Mouse (Mus musculus): Measurements from ENCODE around the gene Slc25a11. TPM values are rescaled to one million over a fixed set of nuclear protein-coding genes. Genes with fewer than 3 reads are reported as not detected.
A peak's percentile ranks its signal among the peaks of the same experiment; 100 is the strongest.

The Slc25a11 gene
- polyA plus RNA-seq, 1 experiment from 2014 or later: 221 TPM

- H3K4me3 ChIP-seq (ENCODE audit: low read depth, low read length): no peak overlapping the region
- no peak for ATAC-seq (replicated peaks; ENCODE audit: insufficient number of reproducible peaks, low FRiP score, low TSS enrichment)
- peaks cover 14% of the 10 kb centered on the region; the same call in 1 of the 2 replicates for H3K36me3 ChIP-seq (ENCODE audit: control insufficient read depth, insufficient read depth, low read length)
- no peak overlapping the region for H3K27ac ChIP-seq (ENCODE audit: low read depth, low read length)
- peaks cover 9% of the 10 kb centered on the region for H3K4me1 ChIP-seq (ENCODE audit: control insufficient read depth, insufficient read depth, low read length)
- 12% methylated on average over 11 of the region's 11 CpGs for WGBS (ENCODE audit: insufficient replicate concordance)
- peak overlapping the region; percentile 16 for H3K4me2 ChIP-seq
- 0 out of 2 replicates have a peak overlapping the region, but pooled peaks have one; percentile 34 for H3K9ac ChIP-seq (ENCODE audit: low read depth, low read length)
- H3K27me3 ChIP-seq (ENCODE audit: control insufficient read depth, insufficient read depth, low read length): no peaks in the 10 kb centered on the region
- no peaks in the 10 kb centered on the region for H3K9me3 ChIP-seq (replicated peaks; ENCODE audit: control insufficient read depth, low read length)
These were observed 34.8 kb upstream of the Slc25a11 start for GRCm38 (mm10) chr11:70681897-70682581.

GRCm38 (mm10) chr11:70681170-70681569 is 33.9 kb upstream of the Slc25a11 start:
- peaks cover 14% of the 10 kb centered on the region; the same call in 1 of the 2 replicates for H3K36me3 ChIP-seq (ENCODE audit: control insufficient read depth, insufficient read depth, low read length)
- no peaks in the 10 kb centered on the region for H3K9me3 ChIP-seq (replicated peaks; ENCODE audit: control insufficient read depth, low read length)
- H3K4me3 ChIP-seq (ENCODE audit: low read depth, low read length): no peak overlapping the region
- H3K27ac ChIP-seq (ENCODE audit: low read depth, low read length): no peak overlapping the region
- H3K9ac ChIP-seq (ENCODE audit: low read depth, low read length): no peak overlapping the region
- H3K27me3 ChIP-seq (ENCODE audit: control insufficient read depth, insufficient read depth, low read length): no peaks in the 10 kb centered on the region
- no peak overlapping the region for H3K4me2 ChIP-seq
- peaks cover 5% of the 10 kb centered on the region for H3K4me1 ChIP-seq (ENCODE audit: control insufficient read depth, insufficient read depth, low read length)
- 57% methylated on average over 12 of the region's 12 CpGs for WGBS (ENCODE audit: insufficient replicate concordance)
- ATAC-seq (replicated peaks; ENCODE audit: insufficient number of reproducible peaks, low FRiP score, low TSS enrichment): no peak

- no peaks in the 10 kb centered on the region for H3K9me3 ChIP-seq (replicated peaks; ENCODE audit: control insufficient read depth, low read length)
- peaks cover 5% of the 10 kb centered on the region for H3K4me1 ChIP-seq (ENCODE audit: control insufficient read depth, insufficient read depth, low read length)
- H3K36me3 ChIP-seq (ENCODE audit: control insufficient read depth, insufficient read depth, low read length): peaks cover 14% of the 10 kb centered on the region; the same call in 1 of the 2 replicates
- H3K27me3 ChIP-seq (ENCODE audit: control insufficient read depth, insufficient read depth, low read length): no peaks in the 10 kb centered on the region
- no peak for ATAC-seq (replicated peaks; ENCODE audit: insufficient number of reproducible peaks, low FRiP score, low TSS enrichment)
- H3K4me2 ChIP-seq: no peak overlapping the region
- no peak overlapping the region for H3K9ac ChIP-seq (ENCODE audit: low read depth, low read length)
- no peak overlapping the region for H3K4me3 ChIP-seq (ENCODE audit: low read depth, low read length)
- no peak overlapping the region for H3K27ac ChIP-seq (ENCODE audit: low read depth, low read length)
- WGBS (ENCODE audit: insufficient replicate concordance): 85% methylated on average over 8 of the region's 8 CpGs
These were observed 32.6 kb upstream of the Slc25a11 start for GRCm38 (mm10) chr11:70679894-70680293.

- WGBS (ENCODE audit: insufficient replicate concordance): 93% methylated on average over 8 of the region's 8 CpGs
- no peak overlapping the region for H3K27ac ChIP-seq (ENCODE audit: low read depth, low read length)
- peaks cover 5% of the 10 kb centered on the region for H3K4me1 ChIP-seq (ENCODE audit: control insufficient read depth, insufficient read depth, low read length)
- peaks cover 17% of the 10 kb centered on the region for H3K36me3 ChIP-seq (ENCODE audit: control insufficient read depth, insufficient read depth, low read length)
- H3K9me3 ChIP-seq (replicated peaks; ENCODE audit: control insufficient read depth, low read length): no peaks in the 10 kb centered on the region
- no peak overlapping the region for H3K4me2 ChIP-seq
- no peak overlapping the region for H3K9ac ChIP-seq (ENCODE audit: low read depth, low read length)
- no peak overlapping the region for H3K4me3 ChIP-seq (ENCODE audit: low read depth, low read length)
- no peaks in the 10 kb centered on the region for H3K27me3 ChIP-seq (ENCODE audit: control insufficient read depth, insufficient read depth, low read length)
- ATAC-seq (replicated peaks; ENCODE audit: insufficient number of reproducible peaks, low FRiP score, low TSS enrichment): no peak
These were observed 32.1 kb upstream of the Slc25a11 start for GRCm38 (mm10) chr11:70679361-70679760.

- Histone ChIP-seq H3K9ac (ENCODE audit: low read depth, low read length) (no peak overlapping the region), H3K4me2 (no peak overlapping the region), H3K27ac (ENCODE audit: low read depth, low read length) (no peak overlapping the region), H3K4me1 (ENCODE audit: control insufficient read depth, insufficient read depth, low read length) (peaks cover 5% of the 10 kb centered on the region), H3K9me3 (replicated peaks; ENCODE audit: control insufficient read depth, low read length) (no peaks in the 10 kb centered on the region), H3K4me3 (ENCODE audit: low read depth, low read length) (no peak overlapping the region), H3K27me3 (ENCODE audit: control insufficient read depth, insufficient read depth, low read length) (no peaks in the 10 kb centered on the region), H3K36me3 (ENCODE audit: control insufficient read depth, insufficient read depth, low read length) (peaks cover 18% of the 10 kb centered on the region)
- WGBS (ENCODE audit: insufficient replicate concordance): 84% methylated on average over 2 of the region's 2 CpGs
- no peak for ATAC-seq (replicated peaks; ENCODE audit: insufficient number of reproducible peaks, low FRiP score, low TSS enrichment)
These were observed 31.3 kb upstream of the Slc25a11 start for GRCm38 (mm10) chr11:70678576-70678975.

- 69% methylated on average over 9 of the region's 9 CpGs for WGBS (ENCODE audit: insufficient replicate concordance)
- H3K27me3 ChIP-seq (ENCODE audit: control insufficient read depth, insufficient read depth, low read length): no peaks in the 10 kb centered on the region
- ATAC-seq (replicated peaks; ENCODE audit: insufficient number of reproducible peaks, low FRiP score, low TSS enrichment): no peak
- no peak overlapping the region for H3K4me2 ChIP-seq
- H3K27ac ChIP-seq (ENCODE audit: low read depth, low read length): no peak overlapping the region
- H3K4me1 ChIP-seq (ENCODE audit: control insufficient read depth, insufficient read depth, low read length): peaks cover 5% of the 10 kb centered on the region
- H3K9ac ChIP-seq (ENCODE audit: low read depth, low read length): no peak overlapping the region
- H3K9me3 ChIP-seq (replicated peaks; ENCODE audit: control insufficient read depth, low read length): no peaks in the 10 kb centered on the region
- H3K4me3 ChIP-seq (ENCODE audit: low read depth, low read length): no peak overlapping the region
- peaks cover 18% of the 10 kb centered on the region for H3K36me3 ChIP-seq (ENCODE audit: control insufficient read depth, insufficient read depth, low read length)
These were observed 30.8 kb upstream of the Slc25a11 start for GRCm38 (mm10) chr11:70678092-70678491.

- ATAC-seq (replicated peaks; ENCODE audit: insufficient number of reproducible peaks, low FRiP score, low TSS enrichment): no peak
These were observed 27.2 kb upstream of the Slc25a11 start for GRCm38 (mm10) chr11:70674501-70674900.

GRCm38 (mm10) chr11:70674014-70674413 is 26.7 kb upstream of the Slc25a11 start:
- peaks cover 12% of the 10 kb centered on the region for H3K4me1 ChIP-seq (ENCODE audit: control insufficient read depth, insufficient read depth, low read length)
- no peak for ATAC-seq (replicated peaks; ENCODE audit: insufficient number of reproducible peaks, low FRiP score, low TSS enrichment)
- no peak overlapping the region for H3K27ac ChIP-seq (ENCODE audit: low read depth, low read length)
- no peaks in the 10 kb centered on the region for H3K27me3 ChIP-seq (ENCODE audit: control insufficient read depth, insufficient read depth, low read length)
- H3K9ac ChIP-seq (ENCODE audit: low read depth, low read length): no peak overlapping the region
- 83% methylated on average over 6 of the region's 6 CpGs for WGBS (ENCODE audit: insufficient replicate concordance)
- no peak overlapping the region for H3K4me2 ChIP-seq
- peaks cover 13% of the 10 kb centered on the region for H3K36me3 ChIP-seq (ENCODE audit: control insufficient read depth, insufficient read depth, low read length)
- no peaks in the 10 kb centered on the region for H3K9me3 ChIP-seq (replicated peaks; ENCODE audit: control insufficient read depth, low read length)
- H3K4me3 ChIP-seq (ENCODE audit: low read depth, low read length): no peak overlapping the region

More at GRCm38 (mm10) chr11:70674501-70674900, 27.2 kb upstream of the Slc25a11 start:
- H3K27ac ChIP-seq (ENCODE audit: low read depth, low read length): no peak overlapping the region
- H3K9ac ChIP-seq (ENCODE audit: low read depth, low read length): no peak overlapping the region
- no peak overlapping the region for H3K4me2 ChIP-seq
- H3K27me3 ChIP-seq (ENCODE audit: control insufficient read depth, insufficient read depth, low read length): no peaks in the 10 kb centered on the region
- peaks cover 17% of the 10 kb centered on the region for H3K36me3 ChIP-seq (ENCODE audit: control insufficient read depth, insufficient read depth, low read length)
- H3K4me3 ChIP-seq (ENCODE audit: low read depth, low read length): no peak overlapping the region
- H3K4me1 ChIP-seq (ENCODE audit: control insufficient read depth, insufficient read depth, low read length): peaks cover 12% of the 10 kb centered on the region
- 60% methylated on average over 11 of the region's 11 CpGs for WGBS (ENCODE audit: insufficient replicate concordance)
- H3K9me3 ChIP-seq (replicated peaks; ENCODE audit: control insufficient read depth, low read length): no peaks in the 10 kb centered on the region

All from heart, embryonic 11.5 days (tissue).